Mouse (Mus musculus): ENCODE results near the gene Zfp456. TPM values are rescaled to one million over a fixed set of nuclear protein-coding genes. Genes with fewer than 3 reads are reported as not detected.

The Zfp456 gene
- polyA plus RNA-seq, 1 experiment from 2014 or later: 0.83 TPM

DNA sequence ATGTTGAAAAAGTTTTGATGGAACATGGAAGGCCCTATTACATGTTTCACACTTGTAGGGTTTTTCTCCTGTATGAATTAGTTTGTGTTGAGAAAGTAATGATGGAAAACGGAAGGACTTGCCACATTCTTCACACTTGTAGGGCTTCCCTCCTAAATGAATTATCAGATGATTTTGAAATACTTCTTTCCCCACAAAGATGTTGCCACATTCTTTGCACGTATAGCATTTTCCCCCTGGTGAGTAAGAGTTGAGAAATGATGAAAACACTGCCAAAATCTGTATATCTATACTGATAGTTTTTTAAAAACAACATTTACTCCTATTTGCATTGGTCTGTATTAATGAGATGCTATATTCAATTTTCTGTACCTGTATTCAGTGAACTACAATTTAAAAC lies 32.2 kb downstream of the Zfp456 start:
- no peaks in the 10 kb centered on the region for H3K4me1 ChIP-seq
- H3K4me3 ChIP-seq: no peak overlapping the region
- H3K4me2 ChIP-seq (replicated peaks): no peak overlapping the region
- no peak overlapping the region for H3K9ac ChIP-seq (replicated peaks)
- no peaks in the 10 kb centered on the region for H3K9me3 ChIP-seq
- H3K27me3 ChIP-seq: no peaks in the 10 kb centered on the region
- WGBS: 87% methylated on average over 2 of the region's 2 CpGs
- no peak for ATAC-seq (ENCODE audit: low FRiP score, low read depth)
- H3K27ac ChIP-seq (replicated peaks): no peak overlapping the region
- H3K36me3 ChIP-seq: no peaks in the 10 kb centered on the region

DNA sequence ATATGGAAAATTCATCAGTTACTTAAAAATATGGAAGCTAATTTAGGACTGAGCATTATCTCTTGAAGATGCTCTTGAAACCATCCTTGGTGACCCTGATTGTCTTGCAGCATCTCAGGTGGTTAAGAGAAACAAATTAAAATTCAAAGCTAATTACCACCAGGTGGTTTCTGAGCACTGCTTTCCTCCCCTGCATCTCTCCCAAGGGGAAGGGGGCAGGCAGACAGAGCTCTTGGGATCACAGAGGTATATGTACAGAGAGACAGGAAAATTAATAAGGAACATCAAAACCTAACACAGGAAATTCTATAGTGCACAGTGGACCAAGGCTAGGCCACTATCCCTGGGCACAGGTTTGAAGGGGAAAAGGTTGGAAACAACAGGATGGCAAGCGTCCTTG lies 42.7 kb downstream of the Zfp456 start:
- peak overlapping the region; percentile 62 for H3K4me2 ChIP-seq (replicated peaks)
- 74% methylated on average over 1 of the region's 1 CpGs for WGBS

DNA sequence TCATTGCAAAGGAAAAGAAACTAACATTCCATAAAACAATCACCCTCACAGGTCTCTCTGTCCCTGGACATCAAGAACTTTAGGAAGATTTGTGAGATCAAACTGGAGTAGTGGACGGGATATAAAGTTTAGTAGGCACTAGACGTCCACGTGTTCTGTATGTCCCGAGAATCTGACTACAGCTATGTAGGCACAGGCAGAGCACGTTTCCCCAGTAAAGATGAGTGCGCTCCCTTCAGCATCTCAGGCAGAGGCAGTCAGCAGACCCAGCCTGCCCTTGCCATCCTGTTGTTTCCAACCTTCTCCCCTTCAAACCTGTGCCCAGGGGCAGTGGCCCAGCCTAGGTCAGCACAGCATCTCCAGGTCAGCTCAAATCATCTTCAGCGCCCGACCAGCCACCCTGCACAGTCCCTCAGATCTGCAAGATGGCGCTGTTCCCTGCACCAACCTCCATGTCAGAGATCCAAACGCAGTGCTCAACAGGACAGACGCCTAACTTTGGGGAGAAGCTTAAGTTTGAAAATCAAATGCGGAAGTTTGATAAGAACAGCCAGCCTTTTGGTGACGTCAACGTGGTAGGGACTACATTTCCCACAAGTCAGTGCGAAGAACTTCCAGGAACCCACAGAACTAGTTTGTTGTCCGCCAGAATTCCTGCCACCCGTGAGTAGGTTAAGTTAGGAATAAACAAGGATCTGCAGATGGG lies 43.4 kb downstream of the Zfp456 start, which contains the start of gene Zfp595:
Gene Zfp595, minus strand, starts transcription at position 552 of the 706 bp plus-strand sequence.
- peak within 1 kb of the TSS; percentile 52 for H3K4me3 ChIP-seq
- H3K9ac ChIP-seq (replicated peaks): peak within 1 kb of the TSS; percentile 55
- 21% methylated on average over 17 of the region's 17 CpGs for WGBS
- ATAC-seq (ENCODE audit: low FRiP score, low read depth): peak; percentile 93
- H3K9me3 ChIP-seq: no peaks in the 10 kb centered on the region
- H3K27ac ChIP-seq (replicated peaks): no peak within 1 kb of the TSS
- no peaks in the 10 kb centered on the region for H3K36me3 ChIP-seq
- H3K4me2 ChIP-seq (replicated peaks): peak within 1 kb of the TSS; percentile 62
- no peaks in the 10 kb centered on the region for H3K27me3 ChIP-seq
- peaks cover 9% of the 10 kb centered on the region for H3K4me1 ChIP-seq

More for the DNA sequence above, 42.7 kb downstream of the Zfp456 start:
- no peaks in the 10 kb centered on the region for H3K27me3 ChIP-seq
- ATAC-seq (ENCODE audit: low FRiP score, low read depth): peak; percentile 25; the same call in 1 of the 2 replicates
- peak overlapping the region; percentile 52 for H3K4me3 ChIP-seq
- no peaks in the 10 kb centered on the region for H3K36me3 ChIP-seq
- peaks cover 9% of the 10 kb centered on the region for H3K4me1 ChIP-seq
- peak overlapping the region; percentile 50 for H3K9ac ChIP-seq (replicated peaks)
- no peaks in the 10 kb centered on the region for H3K9me3 ChIP-seq
- no peak overlapping the region for H3K27ac ChIP-seq (replicated peaks)

Other genes with a start within 250 kb of the Zfp456 start
- gene Rsl1, start 202.6 kb downstream of the Zfp456 start, polyA plus RNA-seq (2016; fragmentation: Nextera tagmentation; extraction: Ambion mirVana): 4.8 and 5.1 TPM in 2 replicates
- gene Zfp455, start 181.3 kb downstream of the Zfp456 start, polyA plus RNA-seq (2016; fragmentation: Nextera tagmentation; extraction: Ambion mirVana): 0.83 and 1.7 TPM in 2 replicates
- gene Zfp458, start 97.3 kb downstream of the Zfp456 start, polyA plus RNA-seq (2016; fragmentation: Nextera tagmentation; extraction: Ambion mirVana): 2.7 and 3.3 TPM in 2 replicates
- 0.41 and 0.71 TPM in 2 replicates for gene Zfp457, start 69.3 kb downstream of the Zfp456 start, polyA plus RNA-seq (2016; fragmentation: Nextera tagmentation; extraction: Ambion mirVana)
- gene Zfp595, start 43.2 kb downstream of the Zfp456 start, polyA plus RNA-seq (2016; fragmentation: Nextera tagmentation; extraction: Ambion mirVana): 1.5 and 1.9 TPM in 2 replicates
- 0.84 TPM in 1 of 2 replicates, not detected in the other for gene Gm28044, start 15.3 kb downstream of the Zfp456 start, polyA plus RNA-seq (2016; fragmentation: Nextera tagmentation; extraction: Ambion mirVana)
- 0.94 and 0.98 TPM in 2 replicates for gene Zfp953, start 15.2 kb downstream of the Zfp456 start, polyA plus RNA-seq (2016; fragmentation: Nextera tagmentation; extraction: Ambion mirVana)
- gene Gm28041, start 77 bp downstream of the Zfp456 start, polyA plus RNA-seq (2016; fragmentation: Nextera tagmentation; extraction: Ambion mirVana): 0.29 TPM in 1 of 2 replicates, not detected in the other
- gene Zfp429, start 24.0 kb upstream of the Zfp456 start, polyA plus RNA-seq (2016; fragmentation: Nextera tagmentation; extraction: Ambion mirVana): 2.9 and 4.3 TPM in 2 replicates
- 0.42 and 0.46 TPM in 2 replicates for gene Zfp459, start 45.6 kb upstream of the Zfp456 start, polyA plus RNA-seq (2016; fragmentation: Nextera tagmentation; extraction: Ambion mirVana)
- 6.0 and 6.8 TPM in 2 replicates for gene Zfp874a, start 75.8 kb upstream of the Zfp456 start, polyA plus RNA-seq (2016; fragmentation: Nextera tagmentation; extraction: Ambion mirVana)
- gene Zfp874b, start 108.4 kb upstream of the Zfp456 start, polyA plus RNA-seq (2016; fragmentation: Nextera tagmentation; extraction: Ambion mirVana): 2.0 and 2.7 TPM in 2 replicates
- gene Zfp58, start 124.7 kb upstream of the Zfp456 start, polyA plus RNA-seq (2016; fragmentation: Nextera tagmentation; extraction: Ambion mirVana): 16.7 and 16.8 TPM in 2 replicates
- gene Gm26965, start 150.3 kb upstream of the Zfp456 start, polyA plus RNA-seq (2016; fragmentation: Nextera tagmentation; extraction: Ambion mirVana): 0.22 and 0.46 TPM in 2 replicates
- 32.7 and 36.7 TPM in 2 replicates for gene Zfp87, start 150.4 kb upstream of the Zfp456 start, polyA plus RNA-seq (2016; fragmentation: Nextera tagmentation; extraction: Ambion mirVana)
- 17.7 and 19.6 TPM in 2 replicates for gene Zfp748, start 178.0 kb upstream of the Zfp456 start, polyA plus RNA-seq (2016; fragmentation: Nextera tagmentation; extraction: Ambion mirVana)
- 3.4 and 4.1 TPM in 2 replicates for gene Zfp729b, start 233.9 kb upstream of the Zfp456 start, polyA plus RNA-seq (2016; fragmentation: Nextera tagmentation; extraction: Ambion mirVana)

All from midbrain, embryonic 12.5 days (tissue).